Mouse (Mus musculus) adrenal gland, adult 8-10 months (tissue): ENCODE measurements around the gene Lyrm9. TPM values are rescaled to one million over a fixed set of nuclear protein-coding genes. Genes with fewer than 3 reads are reported as not detected.

Experiments used
- DNase-seq: peaks from one replicate; pipeline ENCODE4 v3.0.0; 2022
- total RNA-seq, 4 experiments: library from RNA; stranded (reverse); gene quantifications; 2 replicates each; pipeline ENCODE4 v1.2.4; 2022

Lyrm9 gene
- total RNA-seq, result 10 to 100 TPM; 40.6 to 46.6 (median 42.1) TPM

GRCm38 (mm10) chr11:78826442-78827013 is at the start of gene Lyrm9:
Gene Lyrm9, plus strand, starts transcription at chr11:78826584.
- peak; percentile 93 for DNase-seq

DNA sequence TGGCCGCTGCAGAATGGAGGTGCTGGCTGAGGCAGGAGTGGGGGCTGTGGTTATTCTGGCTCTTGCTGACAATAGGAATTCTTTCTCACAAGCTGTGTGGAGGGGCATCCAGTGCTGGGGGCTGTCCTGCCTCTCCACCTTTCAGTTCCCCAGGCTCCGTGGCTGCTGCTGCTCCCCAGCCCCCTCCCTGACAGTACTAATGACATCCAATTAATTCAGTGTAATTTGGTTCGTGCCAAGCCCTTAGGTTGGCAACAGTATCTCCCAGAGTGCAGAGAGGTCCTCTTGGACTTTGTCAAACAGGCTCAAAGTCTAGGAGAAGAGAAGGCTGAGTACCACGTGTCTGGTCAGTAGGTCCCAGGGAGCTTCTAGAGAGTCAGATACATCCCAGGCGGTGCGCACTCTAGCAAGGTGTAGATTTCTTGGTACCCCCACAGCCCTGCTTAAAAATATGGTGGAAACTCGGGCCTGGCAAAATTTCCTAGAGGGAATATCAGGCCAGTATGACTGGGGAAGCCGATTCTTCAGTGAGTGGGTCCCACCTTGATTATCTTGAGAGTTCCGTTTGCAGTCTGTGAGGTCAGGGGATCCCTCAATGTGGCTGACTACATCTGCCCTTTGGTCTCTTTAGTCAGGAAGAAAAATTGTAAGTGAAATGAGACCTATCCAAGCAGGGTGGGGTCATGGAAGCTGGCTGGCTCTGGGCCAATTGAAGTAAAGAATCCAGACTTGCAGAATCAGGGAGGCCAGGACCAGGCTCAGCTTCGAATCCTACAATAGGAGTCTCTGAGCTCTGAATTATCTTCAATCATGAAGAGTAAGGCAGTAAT is 48.3 kb upstream of the Lyrm9 start:
- DNase-seq, result no peak

DNA sequence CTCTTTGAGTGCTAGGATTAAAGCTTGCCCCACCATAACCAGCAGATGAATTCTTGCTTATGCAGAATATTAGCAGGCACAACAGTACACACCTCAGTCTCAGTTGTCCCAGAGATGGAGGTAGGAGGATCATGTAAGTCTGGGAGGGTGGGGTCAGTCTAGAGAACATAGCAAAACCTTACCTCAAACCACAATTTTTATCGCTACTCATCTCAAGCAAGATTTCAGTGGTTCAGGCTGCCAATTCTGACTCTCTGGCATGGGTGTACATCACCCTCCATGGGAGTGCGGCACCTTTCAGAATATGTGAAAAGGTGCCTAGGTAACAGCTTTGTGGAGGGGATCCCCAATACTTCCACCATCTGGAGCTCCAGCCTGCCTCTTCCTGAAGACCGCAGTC is 46.4 kb upstream of the Lyrm9 start:
- no peak for DNase-seq

DNA sequence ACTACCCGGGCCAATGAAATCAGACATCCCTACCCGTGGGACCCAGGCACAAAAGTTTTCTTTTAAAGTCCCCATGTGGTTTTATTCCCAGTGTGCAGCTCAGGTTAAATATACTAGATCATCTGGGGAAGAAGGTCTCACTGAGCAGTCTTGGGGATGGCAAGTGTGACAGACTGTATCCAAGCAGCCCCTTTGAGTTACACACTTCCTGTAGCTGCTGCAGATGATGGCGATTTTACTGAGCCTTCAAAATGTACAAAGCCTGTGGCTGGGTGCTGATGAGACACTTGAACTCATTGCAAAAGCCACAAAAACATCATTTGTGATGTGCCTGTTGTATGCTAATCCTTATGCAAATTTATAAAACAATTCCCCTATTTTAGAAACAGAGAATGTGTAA is 45.8 kb upstream of the Lyrm9 start:
- no peak for DNase-seq

DNA sequence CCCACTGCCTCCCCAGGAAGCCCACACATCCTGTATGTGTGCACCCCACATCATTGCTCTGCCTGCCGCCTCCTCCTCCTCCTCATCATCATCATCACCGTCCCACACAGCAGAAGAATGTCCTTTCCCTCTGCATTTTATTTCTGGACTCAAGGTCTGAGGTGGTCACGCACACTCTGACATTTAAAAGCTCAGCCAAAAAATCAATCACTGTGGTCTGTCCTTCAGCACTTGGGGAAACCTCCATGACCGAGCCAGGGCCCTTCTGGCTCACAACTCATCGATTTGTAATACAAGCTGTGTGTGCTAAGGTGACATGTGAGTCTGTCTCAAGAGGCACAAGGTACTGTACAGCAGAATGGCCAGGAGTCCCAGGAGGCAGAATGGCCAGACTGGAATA is 44.1 kb upstream of the Lyrm9 start:
- DNase-seq, result peak; percentile 85

- no peak for DNase-seq
Measured at GRCm38 (mm10) chr11:78782791-78783347, 43.5 kb upstream of the Lyrm9 start.

GRCm38 (mm10) chr11:78786013-78786431 is 40.4 kb upstream of the Lyrm9 start:
- DNase-seq, result no peak

GRCm38 (mm10) chr11:78789370-78790060 is 36.9 kb upstream of the Lyrm9 start:
- DNase-seq, result no peak

- DNase-seq, result peak; percentile 93
Measured at GRCm38 (mm10) chr11:78791582-78791981, 34.8 kb upstream of the Lyrm9 start.

- DNase-seq, result no peak
Measured at GRCm38 (mm10) chr11:78792055-78792454, 34.3 kb upstream of the Lyrm9 start.

DNA sequence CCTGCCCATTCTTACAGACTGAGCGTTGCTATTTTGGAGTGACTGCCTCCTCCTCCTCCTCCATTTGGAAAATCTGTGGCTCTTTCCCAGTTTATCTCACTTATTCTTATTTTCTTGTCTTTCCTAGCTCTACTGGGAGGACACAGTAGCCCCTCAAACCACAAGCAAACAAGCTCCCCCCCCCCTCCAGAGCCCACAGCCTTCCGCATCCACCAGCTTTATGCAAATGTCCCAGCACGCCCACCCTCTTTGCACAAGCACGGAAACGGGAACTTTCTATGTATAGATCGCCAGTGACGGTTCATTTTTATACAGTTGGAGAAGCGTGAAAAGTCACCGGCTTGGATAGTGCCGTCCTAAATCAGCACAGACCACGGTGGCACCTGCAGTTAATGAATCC is 33.9 kb upstream of the Lyrm9 start:
- DNase-seq, result no peak

GRCm38 (mm10) chr11:78793116-78793515 is 33.3 kb upstream of the Lyrm9 start:
- DNase-seq, result no peak

- no peak for DNase-seq
Measured at GRCm38 (mm10) chr11:78796072-78796729, 30.2 kb upstream of the Lyrm9 start.

DNA sequence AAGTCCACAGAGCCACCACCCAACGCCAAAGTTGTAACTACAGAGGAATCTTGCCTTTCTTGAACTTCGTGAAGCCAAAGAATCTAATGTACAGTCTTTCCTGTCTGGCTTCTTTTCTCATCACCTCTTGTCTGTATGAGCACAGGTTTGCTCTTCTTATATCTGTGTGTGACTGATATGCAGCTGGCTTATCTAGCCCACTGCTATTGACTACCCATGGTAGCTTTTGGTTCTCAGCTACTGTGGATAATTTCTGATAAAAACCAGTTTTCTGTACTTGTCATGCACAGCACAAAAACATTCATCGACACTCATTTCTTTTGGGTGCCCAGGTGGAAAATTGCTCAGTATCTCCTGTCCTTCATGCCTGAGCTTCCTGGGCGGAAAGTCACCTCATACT is 25.3 kb upstream of the Lyrm9 start:
- DNase-seq, result no peak

DNA sequence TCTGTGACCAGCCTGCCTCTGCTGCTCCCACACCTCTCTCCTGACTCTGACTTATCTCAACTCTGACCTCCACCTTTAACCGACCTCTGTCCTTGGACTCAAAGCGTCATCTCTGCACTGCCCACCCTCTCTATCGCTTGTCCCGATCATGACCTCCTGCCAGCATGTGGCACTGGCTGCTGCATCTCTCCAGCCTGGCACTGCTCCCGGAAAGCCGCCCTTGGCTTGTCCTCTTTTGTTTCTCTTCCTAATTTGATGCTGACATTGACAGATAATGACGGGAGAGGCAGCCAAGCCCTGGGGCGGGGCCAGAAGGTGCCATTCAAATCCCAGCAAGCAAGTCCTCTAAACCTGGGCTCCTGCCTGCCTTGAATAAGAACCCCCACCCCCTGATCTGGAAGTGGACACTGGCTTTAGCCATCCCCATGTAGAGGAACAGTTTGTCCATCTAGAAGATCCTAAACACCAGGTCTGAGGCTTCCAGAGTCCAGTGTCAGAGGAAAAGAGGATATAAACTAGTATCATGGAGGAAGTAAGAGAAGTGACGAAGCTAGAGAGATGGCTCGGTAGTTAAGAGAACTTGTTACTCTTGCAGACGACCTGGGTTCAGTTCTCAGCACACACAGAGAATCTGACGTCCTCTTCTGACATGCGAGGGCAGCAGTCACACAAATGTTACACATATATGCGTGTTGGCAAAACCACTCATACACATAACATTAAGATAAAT is 22.6 kb upstream of the Lyrm9 start:
- peak; percentile 97 for DNase-seq

GRCm38 (mm10) chr11:78804551-78804950 is 21.8 kb upstream of the Lyrm9 start:
- DNase-seq, result no peak

DNA sequence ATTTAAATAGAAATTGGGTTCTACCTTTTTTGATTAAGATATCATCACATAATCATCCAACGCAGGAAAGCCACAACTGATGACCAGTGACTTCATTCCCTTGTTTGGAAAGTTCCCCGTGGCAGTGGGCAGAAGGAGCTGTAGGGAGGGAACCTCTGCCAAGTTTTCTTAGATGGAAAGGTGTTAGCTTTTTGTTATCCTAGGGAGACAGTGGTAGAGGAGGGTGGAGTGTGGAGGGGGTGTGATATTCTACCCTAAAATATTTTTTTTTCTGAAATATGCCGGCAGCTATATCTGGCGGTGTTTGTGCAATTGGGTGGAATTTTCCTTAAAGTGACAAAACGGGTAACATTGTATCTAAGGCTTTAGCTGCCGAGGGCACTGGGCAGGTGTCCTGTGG is 21.2 kb upstream of the Lyrm9 start:
- no peak for DNase-seq

DNA sequence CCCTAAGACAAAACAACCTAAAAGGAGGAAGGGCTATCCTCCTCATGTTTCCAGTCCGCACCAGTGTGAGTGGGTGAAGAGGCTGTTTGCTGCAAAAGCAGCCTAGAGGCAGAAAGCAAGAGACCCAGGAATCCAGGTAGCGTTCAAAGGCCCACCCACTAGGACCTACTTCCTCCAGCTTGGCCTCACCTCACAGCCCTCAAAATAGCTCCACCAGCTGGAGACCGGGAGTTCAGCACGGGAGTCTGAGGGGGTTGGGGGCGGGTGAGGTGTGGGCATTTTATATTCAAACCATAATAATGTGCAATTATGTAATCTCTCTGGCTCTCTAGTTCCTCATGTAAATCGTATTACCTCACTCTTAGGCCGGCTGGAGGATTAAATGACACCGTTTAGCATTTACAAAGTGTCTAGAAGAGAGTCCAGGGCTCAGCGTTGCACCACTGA is 20.7 kb upstream of the Lyrm9 start:
- DNase-seq, result no peak

GRCm38 (mm10) chr11:78807341-78808108 is 18.9 kb upstream of the Lyrm9 start:
- no peak for DNase-seq

GRCm38 (mm10) chr11:78809398-78809797 is 17.0 kb upstream of the Lyrm9 start:
- DNase-seq, result no peak

DNA sequence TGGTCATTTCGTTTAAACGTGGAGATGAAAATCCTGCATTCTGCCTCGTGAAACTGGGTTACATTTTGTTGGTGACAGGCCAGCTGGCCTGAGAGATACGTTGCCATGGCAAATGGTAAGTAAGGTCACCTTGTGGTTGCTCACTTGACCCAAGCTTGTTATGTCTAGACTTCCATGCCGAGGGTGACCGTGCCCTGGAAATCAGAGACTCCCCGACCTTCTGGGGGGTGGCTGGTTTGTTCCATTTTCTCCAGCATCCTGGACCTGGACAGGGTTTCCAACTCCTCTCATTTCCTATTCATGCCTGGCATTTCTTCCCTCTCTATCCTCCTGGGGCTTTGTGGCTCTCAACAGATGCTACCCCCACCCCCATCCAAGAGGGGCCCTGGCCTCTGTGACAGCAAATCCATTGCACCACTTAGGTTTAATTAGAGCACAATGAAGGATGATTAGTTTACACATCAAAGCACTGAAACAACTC is 11.9 kb upstream of the Lyrm9 start:
- DNase-seq, result peak; percentile 53
